Mouse (Mus musculus) heart, adult 2 months (tissue): ENCODE results near the gene Gm49711.

Experiments used
- CTCF ChIP-seq: fragments of 200-600 bp; IDR thresholded peaks from 2 replicates; pipeline ENCODE4 v1.8.1; 2022; ENCODE audit warnings: antibody characterized with exemption, mild to moderate bottlenecking, moderate library complexity
- POLR2A ChIP-seq: fragments of 200-500 bp; IDR thresholded peaks from 2 replicates; pipeline ENCODE4 v1.6.1; 2011; ENCODE audit warnings: mild to moderate bottlenecking, low read depth, low read length, control low read depth; ENCODE audit not compliant: insufficient read depth

GRCm38 (mm10) chr16:92119013-92119515 lies 60.9 kb downstream of the Gm49711 start:
- no peak for TF ChIP-seq POLR2A
- no peak for TF ChIP-seq CTCF
